Mouse (Mus musculus): ENCODE results near the gene Wdr3.

The Wdr3 gene

DNA sequence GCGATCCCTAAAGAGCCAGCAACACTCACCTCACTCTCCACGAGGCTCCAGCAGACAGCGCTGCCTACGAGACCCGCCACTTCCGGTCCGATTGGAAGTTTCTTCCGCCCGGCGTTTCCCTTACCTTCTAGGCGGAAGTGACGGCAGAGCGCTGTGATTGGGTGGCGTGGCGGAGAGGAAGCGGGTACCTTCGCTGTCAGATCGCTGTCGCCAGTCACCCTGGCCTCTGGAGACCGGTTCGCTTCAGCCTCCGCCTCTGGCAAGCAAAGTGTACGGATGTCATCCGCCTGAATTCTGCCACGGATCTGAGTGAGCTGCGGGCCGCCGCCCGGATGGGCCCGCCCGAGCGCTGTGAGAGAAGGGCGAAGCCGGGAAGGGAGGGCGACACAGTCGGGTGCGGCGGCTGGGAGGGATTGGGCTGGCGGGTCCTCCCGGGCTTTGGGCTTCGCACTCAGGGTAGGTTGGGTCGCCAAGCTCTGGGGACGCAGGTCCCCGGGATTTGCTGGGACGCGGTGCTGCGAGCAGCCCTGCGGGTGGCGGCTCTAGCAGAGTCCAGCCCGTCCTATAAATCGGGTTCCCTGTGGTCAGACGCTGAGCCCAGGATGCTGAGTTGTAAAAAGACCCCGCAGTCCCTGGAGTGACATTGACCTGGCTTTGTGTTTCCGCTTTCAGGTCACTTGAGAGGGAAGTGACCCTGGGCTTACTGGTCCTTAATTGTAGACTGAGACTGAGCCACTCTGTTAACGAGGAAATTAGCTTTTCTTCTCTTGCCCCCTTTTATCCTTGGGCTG is at the start of gene Wdr3, which contains the start of gene Gdap2:
Gene Wdr3, minus strand, starts transcription at position 93 of the 791 bp plus-strand sequence.
Gene Gdap2, plus strand, starts transcription at position 67 of the 791 bp plus-strand sequence.
- peak; percentile 91 for DNase-seq (ENCODE audit: low read depth, low spot score)

DNA sequence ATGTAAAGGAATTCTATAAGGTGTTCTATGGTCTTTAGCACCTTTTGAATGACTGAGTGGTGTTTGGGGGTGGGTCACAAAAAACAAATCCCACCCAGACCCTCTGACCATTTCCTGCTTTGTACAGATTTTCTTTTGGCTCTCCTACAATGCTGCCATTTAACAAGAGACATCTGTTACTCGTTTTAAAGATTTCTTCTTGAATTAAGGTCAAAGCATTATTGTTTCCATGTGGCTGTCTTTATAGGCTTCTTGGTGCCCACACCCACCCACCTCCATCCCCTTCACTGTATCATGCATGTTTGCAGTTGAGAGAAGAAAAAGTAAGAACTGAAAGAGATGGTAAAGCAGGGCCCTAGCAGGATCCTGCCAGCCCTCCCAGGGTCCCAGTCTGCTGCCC is 44.8 kb upstream of the Wdr3 start:
- DNase-seq (ENCODE audit: low read depth, low spot score) = peak; percentile 65

DNA sequence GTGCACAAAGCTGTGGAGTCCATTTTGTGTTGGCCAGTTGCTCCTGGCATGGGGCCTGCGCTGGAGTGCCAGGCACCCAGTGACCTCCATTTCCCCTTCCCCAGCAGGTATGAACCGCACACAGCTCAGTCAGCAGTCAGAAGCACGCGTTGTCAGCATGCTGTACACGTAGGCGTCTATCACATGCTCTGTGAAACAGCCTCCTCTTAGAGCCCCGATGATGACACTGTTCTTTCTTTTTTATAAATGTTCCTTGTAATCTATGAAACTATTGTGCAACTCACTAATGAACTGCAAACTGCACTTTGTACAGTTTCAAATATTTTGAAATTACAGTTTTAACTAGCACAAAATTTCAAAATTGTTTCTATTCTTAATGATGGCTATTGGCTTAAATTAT is 39.3 kb upstream of the Wdr3 start:
- DNase-seq (ENCODE audit: low read depth, low spot score) = no peak

DNA sequence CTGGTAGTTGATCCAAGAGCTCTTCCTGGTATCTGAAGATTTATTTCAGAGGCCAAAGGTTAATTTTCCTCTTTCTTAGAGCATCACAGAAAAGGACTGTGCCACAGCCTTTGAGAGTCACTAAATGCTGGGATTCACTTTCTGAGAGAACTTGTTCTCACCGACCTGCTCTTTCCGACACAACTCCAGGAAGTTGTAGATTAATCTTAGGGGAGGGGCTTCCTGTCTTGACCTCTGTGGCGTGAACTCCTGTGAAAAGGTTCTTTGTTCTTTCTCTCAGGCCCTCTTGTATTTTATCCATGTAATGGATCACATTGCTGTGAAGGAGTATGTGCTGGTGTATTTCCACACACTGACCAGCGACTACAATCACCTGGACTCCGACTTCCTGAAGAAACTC is 32.0 kb upstream of the Wdr3 start:
- peak; percentile 25 for DNase-seq (ENCODE audit: low read depth, low spot score)

DNA sequence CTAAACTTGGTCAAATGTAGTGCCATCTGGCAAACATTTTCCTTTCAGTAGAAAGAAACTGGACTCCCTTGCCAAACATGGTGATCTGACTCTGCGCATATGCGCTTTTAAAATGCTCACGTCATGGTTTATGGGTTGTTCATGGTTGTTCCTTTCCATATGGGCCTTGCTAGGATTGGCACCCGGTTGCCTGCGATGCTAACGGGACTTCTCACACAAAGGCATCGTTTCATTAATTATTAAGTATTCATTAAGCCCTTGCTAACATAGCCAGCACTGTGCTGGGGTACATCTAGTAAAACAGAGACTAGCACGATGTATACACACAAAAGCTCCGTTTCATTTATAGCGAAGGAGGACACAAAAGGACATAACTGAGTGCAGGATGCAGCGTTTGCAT is 27.7 kb upstream of the Wdr3 start:
- no peak for DNase-seq (ENCODE audit: low read depth, low spot score)

DNA sequence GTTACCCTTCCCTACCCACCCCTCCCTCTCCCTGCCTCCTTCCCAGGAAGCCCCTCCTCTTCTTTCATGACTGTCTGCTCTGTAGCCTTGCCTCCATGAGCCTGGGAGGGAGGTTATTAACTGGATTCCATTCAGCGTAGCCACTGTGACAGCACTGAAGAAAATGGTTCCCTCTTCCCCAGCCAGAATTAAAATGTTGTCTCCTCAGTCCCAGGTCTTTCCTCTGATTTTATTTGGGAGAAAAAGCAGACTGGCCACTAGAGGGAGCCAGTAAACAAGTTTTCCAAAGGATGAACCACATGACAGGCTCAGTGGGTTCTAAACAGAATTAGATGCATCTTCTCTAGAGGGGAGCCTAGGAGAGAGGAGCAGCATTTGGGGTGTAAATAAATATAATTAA is 27.2 kb upstream of the Wdr3 start:
- peak; percentile 72 for DNase-seq (ENCODE audit: low read depth, low spot score)

DNA sequence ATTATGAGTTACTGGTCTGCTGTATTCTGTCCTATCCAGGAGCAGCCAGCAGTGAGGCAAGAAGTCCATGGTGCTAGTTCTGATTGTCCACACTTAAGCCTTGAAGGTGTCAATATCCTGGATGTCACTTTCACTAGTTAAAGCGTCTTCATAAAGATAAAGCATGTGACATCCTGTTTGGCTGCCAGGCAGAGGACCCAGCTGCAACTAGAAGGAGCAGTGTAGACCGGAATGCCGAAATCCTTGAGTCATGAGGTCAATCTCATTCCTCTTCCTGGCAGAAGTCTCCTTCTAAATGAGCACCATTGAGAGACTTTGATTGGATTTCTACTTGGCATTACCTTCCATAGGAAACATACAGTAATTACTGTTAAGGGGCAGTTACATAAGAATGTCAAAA is 18.3 kb upstream of the Wdr3 start:
- DNase-seq (ENCODE audit: low read depth, low spot score) = no peak

DNA sequence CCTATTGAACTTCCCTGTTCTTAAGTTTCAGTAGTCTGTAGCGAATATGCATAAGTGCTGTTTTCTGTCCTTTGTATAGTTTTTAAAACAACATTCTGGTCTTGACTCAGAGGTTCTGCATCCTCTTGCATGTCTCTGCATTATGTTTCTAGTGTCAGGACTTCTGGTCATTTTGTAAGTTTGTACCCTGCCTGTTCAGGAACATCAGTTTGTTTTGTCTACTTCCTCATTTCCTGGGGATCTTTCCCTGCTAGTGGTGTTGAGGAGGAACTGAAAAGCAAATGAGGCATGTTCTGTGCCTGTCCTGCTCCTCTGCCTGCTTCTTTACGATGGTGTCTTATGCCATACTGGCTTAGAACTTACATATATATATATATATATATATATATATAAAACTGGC is 13.8 kb upstream of the Wdr3 start:
- no peak for DNase-seq (ENCODE audit: low read depth, low spot score)

DNA sequence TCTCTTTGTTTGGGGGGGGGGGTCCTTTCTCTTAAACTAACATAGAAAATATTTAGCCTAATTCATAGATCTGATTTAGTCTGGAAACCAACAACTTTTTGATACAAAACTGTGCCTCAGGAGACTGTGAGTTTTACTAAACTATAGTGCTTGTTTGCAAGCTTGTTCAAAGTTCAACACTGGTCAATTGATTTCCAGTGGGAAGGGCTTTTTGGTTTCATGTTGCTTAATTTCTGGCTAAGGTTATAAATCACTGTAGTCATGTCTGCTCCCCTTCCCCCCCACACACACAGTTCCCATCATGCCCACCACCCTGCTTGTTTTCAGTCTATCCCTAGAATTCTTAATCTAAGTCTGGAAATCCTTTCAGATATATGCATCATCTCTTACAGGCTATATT is 2.8 kb upstream of the Wdr3 start:
- DNase-seq (ENCODE audit: low read depth, low spot score) = no peak

DNA sequence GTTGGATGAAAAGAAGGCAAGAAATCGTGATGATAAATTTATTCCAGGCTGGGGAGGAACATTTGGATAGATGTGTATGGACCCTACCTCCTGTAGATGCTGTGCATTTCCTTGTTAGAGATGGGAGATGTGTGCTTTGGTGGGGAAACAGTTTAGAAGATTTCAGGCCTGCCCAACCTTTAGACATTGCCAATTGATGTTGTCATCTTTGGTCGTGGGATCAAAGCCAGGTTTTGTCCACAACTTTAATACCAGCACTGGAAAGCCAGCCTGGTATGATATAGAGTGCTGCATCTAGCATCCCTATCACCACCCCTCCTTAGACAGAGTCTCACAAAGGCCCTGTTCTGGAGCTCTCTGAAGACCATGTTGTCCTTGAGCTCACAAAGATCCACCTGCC is 1.3 kb upstream of the Wdr3 start:
- DNase-seq (ENCODE audit: low read depth, low spot score) = no peak

DNA sequence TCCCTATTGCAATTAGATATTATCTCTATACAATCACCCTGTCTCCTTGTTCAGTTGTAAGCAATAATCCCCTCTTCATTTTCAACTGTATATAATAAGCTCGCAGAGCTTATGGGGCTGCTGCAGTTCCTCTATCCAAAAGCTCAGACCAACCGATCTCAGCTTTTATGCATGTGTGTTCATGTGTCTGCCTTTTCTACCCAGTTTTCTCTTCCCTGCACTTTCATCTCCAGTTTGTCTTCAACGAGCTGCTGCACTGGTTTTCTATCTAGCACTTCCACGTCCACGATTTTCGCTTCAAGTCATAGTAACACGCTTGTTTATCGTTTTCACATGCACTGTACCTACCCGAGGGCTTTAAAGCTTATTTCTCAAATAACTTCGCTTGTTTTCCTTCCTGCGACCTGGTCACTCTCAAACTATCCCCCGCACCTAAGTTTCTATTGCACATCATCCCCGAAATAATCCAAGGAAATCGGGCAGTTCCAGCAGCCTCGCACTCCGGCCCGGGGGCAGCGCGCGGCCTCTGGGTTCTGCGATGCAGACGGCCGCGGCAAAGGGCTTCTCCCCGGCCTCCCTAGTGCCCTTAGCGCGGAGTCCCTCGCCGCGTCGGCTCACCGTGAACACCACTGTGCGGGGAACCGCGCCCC is 417 bp downstream of the Wdr3 start:
- DNase-seq (ENCODE audit: low read depth, low spot score) = peak; percentile 1

DNA sequence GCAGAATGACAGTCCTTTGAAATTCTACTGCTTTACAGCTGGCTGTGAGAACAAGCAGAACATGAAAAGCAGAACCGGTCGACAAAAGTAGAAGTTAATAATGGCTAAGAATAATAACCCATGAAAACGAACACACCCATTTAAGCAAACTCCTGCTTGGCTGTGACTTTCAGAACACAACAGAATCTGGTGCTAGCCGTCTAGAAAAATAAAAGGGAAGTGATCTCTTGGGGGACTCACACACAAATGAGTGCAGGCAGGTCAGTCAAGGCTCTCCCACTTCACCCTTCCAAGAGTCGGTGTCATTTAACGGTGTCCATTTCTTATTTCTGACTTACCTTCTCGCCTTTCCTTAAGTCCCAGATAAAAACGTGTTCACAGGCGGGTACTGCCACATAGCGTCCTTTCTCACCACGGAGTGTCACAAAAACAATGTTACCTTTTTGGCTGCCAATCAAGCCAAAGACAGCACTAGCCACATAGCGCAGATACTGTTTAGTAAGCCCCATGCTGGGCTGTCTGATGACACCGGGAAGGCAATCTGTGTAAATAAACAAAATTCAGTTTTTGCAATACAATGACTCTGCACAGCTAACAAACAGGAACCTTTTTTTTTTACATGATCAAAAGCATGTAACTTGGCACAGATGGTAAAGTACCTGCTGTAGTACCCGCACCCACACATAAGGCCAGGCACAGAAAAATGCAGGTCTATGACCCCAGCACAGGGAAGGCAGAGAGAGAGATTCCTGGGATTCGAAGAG is 1.3 kb downstream of the Wdr3 start:
- DNase-seq (ENCODE audit: low read depth, low spot score) = no peak

DNA sequence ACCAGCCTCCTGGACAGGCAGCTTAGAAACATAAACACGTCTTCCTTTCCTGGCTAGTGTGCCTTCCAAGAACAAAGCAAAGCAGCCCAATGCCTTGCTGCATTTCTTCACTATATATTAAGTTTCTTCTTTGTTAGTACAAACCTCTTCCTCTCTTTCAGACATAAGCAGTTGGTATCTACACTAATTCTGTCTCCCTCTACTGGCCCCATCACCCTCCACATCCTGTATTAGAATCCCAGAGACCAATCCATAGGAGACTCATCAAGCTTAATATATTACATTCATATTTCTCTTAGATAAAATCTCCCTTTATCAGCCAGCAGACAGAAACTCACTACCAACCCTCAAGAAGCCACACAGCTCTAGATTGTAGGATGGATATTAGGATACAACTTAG is 39.8 kb downstream of the Wdr3 start:
- no peak for DNase-seq (ENCODE audit: low read depth, low spot score)

DNA sequence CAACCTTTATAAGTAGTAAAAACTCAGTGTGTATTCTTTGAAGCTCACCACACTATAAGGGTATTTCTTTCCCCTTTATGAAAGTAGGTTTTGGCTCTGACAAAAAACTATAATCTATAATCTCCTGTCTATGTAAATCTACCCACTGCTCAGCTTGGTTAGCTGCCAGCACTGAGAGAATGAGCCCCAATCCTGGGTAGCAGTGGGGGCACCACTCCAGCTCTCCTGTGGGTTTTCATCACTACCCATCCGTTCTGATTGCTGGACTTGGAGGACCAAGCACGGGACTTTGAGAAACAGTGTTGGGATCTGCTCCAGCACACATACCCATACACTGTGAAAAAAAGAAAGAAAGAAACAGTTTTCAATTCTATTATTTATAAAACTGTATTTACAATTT is 40.2 kb downstream of the Wdr3 start:
- DNase-seq (ENCODE audit: low read depth, low spot score) = no peak

DNA sequence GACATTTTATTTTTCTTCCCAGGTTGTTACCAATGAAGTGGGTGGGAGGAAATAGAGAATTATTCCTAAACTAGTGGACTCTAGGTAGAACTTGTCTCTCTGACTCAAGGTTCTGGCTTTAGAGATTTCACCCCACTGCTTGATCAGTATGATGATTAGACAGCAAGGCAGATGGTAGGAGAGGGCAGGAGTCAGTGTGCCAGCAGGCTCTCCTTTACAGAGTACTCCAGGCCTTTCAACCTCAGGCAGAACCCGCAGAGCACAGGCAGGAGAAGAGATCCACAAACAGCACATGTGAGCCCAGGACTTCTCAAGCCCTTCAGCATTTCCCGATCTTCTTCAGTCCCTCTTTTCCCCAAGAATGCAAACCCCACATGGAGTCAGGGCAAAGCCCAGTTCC is 43.5 kb downstream of the Wdr3 start:
- DNase-seq (ENCODE audit: low read depth, low spot score) = no peak

DNA sequence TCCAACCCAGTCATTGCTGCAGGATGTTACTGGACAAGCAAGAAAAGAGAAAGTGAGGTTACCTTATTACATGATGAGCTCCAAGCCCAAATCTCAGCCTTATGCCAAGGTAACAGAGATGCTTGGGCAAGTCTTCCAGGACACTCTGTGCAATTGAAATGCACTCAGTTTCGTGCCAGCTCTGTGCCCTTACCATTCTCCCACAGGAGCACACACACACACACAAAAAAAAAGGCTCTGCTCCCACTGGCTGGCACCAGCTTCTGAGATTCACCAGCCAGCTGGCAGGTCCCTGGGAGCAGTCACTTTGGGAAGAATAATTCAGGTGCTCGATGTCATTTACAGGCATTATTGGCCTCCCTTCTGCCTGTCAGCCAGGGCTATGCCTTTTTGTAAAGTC is 55.5 kb downstream of the Wdr3 start:
- DNase-seq (ENCODE audit: low read depth, low spot score) = no peak

DNA sequence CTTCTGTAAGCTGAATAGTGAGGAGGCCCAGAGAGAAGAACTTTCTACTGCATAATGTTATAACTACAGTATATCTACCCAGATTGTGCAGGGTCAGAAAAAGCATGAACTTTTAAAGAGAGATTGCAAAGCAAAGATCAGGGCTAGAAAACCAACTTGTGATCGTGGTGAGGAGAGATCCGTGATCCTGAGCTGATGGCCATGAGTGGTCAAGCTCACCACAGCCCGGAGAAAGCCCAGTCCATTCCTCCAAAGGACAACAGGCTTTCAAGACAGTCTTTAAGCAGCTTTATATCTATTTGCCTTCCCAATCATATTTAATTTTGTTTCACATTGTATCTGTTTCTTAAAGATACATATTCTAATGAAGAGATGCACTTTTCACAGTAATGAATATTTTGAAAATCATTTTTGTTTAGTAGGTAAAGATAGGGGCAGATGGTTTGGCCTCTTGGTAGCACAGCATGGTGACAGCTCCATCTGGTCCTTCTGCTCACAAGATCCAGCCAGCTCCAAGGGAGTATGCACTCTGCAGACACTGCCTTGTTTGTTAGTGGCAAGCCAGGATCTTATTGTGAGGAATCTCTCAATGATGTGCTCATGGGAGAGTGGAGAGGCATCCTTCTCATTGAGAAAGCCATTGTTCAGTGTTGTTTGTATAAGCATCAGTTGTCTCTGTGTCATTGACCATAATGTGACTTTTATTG is 59.7 kb downstream of the Wdr3 start:
- no peak for DNase-seq (ENCODE audit: low read depth, low spot score)
